Mouse (Mus musculus) erythroblast, embryonic 14.5 days (primary cell): ENCODE results near the gene Klhl24. TPM values are rescaled to one million over a fixed set of nuclear protein-coding genes. Genes with fewer than 3 reads are reported as not detected.

Experiments used
- H3K27me3 ChIP-seq: 2 replicates; pipeline ENCODE4 v1.6.1; 2012; ENCODE audit warnings: inconsistent platforms; ENCODE audit not compliant: control insufficient read depth
- H3K36me3 ChIP-seq: 2 replicates; pipeline ENCODE4 v1.6.1; 2012; ENCODE audit warnings: mild to moderate bottlenecking, inconsistent platforms; ENCODE audit not compliant: control insufficient read depth
- H3K4me1 ChIP-seq: 2 replicates; pipeline ENCODE4 v1.6.1; 2012; ENCODE audit warnings: inconsistent platforms; ENCODE audit not compliant: control insufficient read depth
- H3K4me3 ChIP-seq: replicated peaks from 2 replicates; pipeline ENCODE3; 2012; ENCODE audit warnings: moderate library complexity, mild to moderate bottlenecking, inconsistent platforms
- H3K9me3 ChIP-seq: 2 replicates; pipeline ENCODE4 v1.6.1; 2012; ENCODE audit warnings: low read length, inconsistent platforms, mixed read lengths; ENCODE audit not compliant: control insufficient read depth
- GATA1 ChIP-seq: IDR thresholded peaks from 2 replicates; pipeline ENCODE4 v1.6.1; 2012; ENCODE audit warnings: low read length, inconsistent platforms, mixed read lengths
- TAL1 ChIP-seq: IDR thresholded peaks from 3 replicates; pipeline ENCODE4 v1.6.1; 2012; ENCODE audit warnings: low read length, inconsistent platforms, mixed read lengths
- polyA plus RNA-seq: library from polyadenylated mRNA; stranded (reverse); fragments of >175 nt; gene quantifications from 2 replicates; pipeline ENCODE4 v1.2.3, GENCODE M21; 2012

The Klhl24 gene
- polyA plus RNA-seq, 1 experiment: 0.43 TPM

DNA sequence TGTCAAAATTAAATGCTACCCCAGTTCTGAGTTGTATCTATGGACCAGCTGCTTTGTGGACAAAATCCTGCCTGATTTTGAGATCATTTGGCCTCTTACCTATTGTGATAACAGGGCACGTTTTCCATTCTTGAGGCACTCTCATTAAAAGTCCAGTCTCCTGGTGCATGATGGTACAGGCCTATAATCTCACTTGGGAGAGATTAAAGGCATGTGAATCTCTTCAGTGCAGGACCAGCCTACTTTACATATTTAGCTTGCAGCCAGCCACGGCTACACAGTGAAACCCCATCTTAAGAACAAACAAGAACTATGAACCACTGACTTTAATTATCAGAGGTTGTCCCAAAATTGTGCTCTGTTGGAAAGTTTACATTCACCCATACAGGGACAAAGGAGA is 33.1 kb downstream of the Klhl24 start:
- no peaks in the 10 kb centered on the region; the same call in none of the 2 replicates for H3K36me3 ChIP-seq
- no peaks in the 10 kb centered on the region for H3K27me3 ChIP-seq
- no peaks in the 10 kb centered on the region for H3K4me1 ChIP-seq
- H3K4me3 ChIP-seq: no peak overlapping the region
- H3K9me3 ChIP-seq: no peaks in the 10 kb centered on the region
- no peak for TF ChIP-seq GATA1
- TF ChIP-seq TAL1: no peak

DNA sequence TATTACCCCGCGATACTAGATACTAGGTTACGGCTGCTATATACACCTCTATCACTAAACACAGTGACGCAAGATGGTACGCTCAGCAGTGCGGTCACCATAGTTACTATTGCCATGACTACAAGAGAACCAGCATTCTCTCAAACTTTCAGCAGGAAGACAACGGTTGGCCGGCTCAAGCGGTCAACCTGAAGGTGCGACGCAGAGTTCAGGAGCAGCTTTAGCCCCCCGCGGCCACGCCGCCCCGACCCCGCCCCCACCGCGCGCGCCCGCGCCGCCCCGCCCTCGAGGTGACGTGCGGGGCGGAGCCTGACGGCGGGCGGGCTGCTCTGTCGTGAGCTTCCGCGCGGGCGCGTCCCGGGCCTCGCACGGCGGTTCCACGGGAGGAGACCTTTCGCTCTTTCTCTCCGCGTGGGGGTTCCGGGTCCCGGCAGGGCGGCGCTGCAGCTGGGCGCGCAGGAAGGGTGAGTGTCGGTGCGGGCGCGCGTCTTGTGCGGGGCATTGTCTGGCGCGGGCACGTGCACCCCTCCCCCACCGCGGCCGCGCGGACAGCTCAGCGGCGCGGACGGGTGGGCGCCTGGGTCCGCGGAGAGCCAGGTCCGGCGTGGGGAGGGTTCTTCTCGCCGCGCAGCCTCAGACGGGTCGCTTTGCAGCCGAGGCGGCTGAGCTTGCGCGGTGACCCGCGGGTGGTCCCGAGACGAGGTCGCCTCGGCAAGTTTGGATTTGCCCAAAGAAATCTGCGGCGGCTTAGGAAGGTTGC is 43.6 kb downstream of the Klhl24 start, which contains the start of gene Yeats2:
Yeats2 (plus strand) TSS at position 292 of the 760 bp plus-strand sequence.
- H3K4me3 ChIP-seq: peak within 1 kb of the TSS; percentile 96
- TF ChIP-seq GATA1: no peak
- no peak for TF ChIP-seq TAL1
- peaks cover 30% of the 10 kb centered on the region for H3K4me1 ChIP-seq
- no peaks in the 10 kb centered on the region for H3K27me3 ChIP-seq
- no peaks in the 10 kb centered on the region for H3K9me3 ChIP-seq
- peaks cover 8% of the 10 kb centered on the region for H3K36me3 ChIP-seq

DNA sequence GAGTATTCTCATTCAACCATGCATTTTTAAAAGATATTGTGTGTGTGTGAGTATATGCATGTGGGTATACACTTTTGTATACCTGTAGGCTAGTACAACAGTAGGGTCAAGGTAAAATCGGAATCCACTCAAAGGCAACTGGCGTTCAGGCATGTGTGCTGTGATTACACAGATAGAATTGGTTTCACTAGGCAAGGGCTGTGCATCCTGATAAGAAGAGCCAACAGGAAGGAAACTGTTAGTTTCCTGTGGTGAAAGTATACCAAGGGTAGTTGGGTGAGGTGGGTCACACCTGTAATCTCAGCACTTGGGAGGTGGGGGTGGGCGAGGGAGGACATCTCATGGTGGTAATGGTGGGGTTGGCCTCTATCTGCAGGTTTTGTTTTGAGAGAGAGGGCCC is 47.2 kb downstream of the Klhl24 start:
- TF ChIP-seq GATA1: no peak
- TF ChIP-seq TAL1: no peak
- H3K9me3 ChIP-seq: no peaks in the 10 kb centered on the region
- H3K4me3 ChIP-seq: no peak overlapping the region
- peaks cover 30% of the 10 kb centered on the region for H3K4me1 ChIP-seq
- H3K36me3 ChIP-seq: peaks cover 8% of the 10 kb centered on the region
- H3K27me3 ChIP-seq: no peaks in the 10 kb centered on the region

DNA sequence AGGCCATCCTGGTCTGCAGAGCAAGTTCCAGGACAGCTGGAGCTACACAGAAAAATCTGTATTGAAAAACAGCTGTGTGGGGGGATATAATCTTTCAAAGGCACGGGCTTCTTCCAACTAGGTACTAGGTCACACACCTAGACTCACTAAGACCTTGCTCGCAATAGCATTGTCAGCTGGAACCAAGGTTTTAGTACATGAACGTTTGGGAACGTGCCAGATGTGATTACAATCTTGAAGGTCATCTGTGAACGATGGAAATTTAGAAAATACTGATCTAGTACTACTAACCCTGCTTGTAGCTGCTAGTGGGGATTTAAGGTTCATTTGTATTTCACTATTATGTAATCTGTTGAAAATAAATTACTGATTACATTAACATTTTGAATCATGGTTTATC is 54.6 kb downstream of the Klhl24 start:
- H3K36me3 ChIP-seq: peaks cover 35% of the 10 kb centered on the region
- TF ChIP-seq GATA1 (no peak), TAL1 (no peak)
- no peaks in the 10 kb centered on the region for H3K27me3 ChIP-seq
- H3K4me1 ChIP-seq: no peaks in the 10 kb centered on the region
- H3K4me3 ChIP-seq: no peak overlapping the region
- no peaks in the 10 kb centered on the region for H3K9me3 ChIP-seq

DNA sequence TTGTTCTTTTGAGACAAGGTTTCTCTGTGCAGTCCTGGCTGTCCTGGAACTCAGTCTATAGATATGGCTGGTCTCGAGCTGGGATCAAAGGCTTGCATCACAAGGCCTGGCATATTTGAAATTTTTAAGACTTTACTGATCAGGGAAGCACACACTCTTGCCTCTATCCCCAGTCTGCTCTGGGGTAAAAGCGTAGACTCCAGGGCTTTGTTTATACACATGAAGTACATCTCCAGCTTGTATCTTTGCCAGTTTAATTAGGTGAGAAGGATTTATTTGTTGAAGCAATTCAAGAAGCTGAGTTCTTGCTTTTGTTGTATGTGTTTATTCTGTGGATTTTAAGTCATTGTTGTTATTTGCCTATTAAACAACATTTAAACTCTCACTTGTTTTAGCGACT is 56.4 kb downstream of the Klhl24 start:
- Histone ChIP-seq H3K4me1 (no peaks in the 10 kb centered on the region), H3K36me3 (peaks cover 48% of the 10 kb centered on the region), H3K27me3 (no peaks in the 10 kb centered on the region), H3K4me3 (no peak overlapping the region), H3K9me3 (no peaks in the 10 kb centered on the region)
- TF ChIP-seq TAL1 (no peak), GATA1 (no peak)

DNA sequence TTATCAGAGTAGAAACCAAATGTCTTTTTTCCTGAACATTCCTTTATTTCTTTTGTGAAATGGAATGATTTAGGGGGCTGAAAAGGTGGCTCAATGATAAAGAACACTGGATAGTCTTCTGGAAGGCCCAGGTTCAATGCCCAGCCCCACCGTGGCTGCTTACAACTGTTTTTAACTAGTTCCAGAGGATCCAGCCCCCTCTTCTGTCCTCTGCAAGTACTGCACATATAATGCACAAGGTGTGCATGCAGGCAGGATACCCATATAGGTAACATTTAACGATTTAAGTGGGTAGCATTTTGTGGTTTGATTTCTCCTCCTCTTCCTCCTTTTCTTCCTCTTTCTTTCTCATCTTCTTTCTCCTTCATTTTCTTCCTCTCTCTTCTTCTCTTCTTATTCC is 62.8 kb downstream of the Klhl24 start:
- Histone ChIP-seq H3K4me3 (no peak overlapping the region), H3K36me3 (peaks cover 71% of the 10 kb centered on the region)
- TF ChIP-seq GATA1: no peak
- TF ChIP-seq TAL1: no peak

DNA sequence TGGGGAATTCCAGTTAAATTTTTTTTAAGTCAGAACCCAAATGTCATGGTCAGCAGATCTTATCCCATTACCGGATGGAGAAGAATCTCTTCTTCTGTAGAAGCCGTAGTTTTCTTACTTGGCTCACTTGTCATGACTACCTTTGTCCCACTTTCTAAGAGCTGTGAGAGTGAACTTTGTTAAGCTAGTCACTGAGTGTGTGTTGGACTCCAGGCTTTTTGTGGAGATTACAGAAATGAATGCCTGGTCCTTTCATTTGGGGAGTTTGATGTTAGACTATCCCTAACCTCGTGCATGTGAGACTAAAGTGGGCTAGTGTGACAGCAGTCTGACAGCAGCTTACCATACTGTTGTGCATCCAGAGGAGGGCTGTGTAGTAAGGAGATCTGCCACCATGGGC is 71.7 kb downstream of the Klhl24 start:
- H3K9me3 ChIP-seq: no peaks in the 10 kb centered on the region
- peaks cover 24% of the 10 kb centered on the region for H3K4me1 ChIP-seq
- TF ChIP-seq TAL1 (no peak), GATA1 (no peak)
- no peaks in the 10 kb centered on the region for H3K27me3 ChIP-seq
- H3K4me3 ChIP-seq: no peak overlapping the region
- peaks cover 58% of the 10 kb centered on the region for H3K36me3 ChIP-seq

More for the DNA sequence above, 62.8 kb downstream of the Klhl24 start:
- Histone ChIP-seq H3K9me3 (no peaks in the 10 kb centered on the region), H3K27me3 (no peaks in the 10 kb centered on the region), H3K4me1 (peaks cover 4% of the 10 kb centered on the region)

DNA sequence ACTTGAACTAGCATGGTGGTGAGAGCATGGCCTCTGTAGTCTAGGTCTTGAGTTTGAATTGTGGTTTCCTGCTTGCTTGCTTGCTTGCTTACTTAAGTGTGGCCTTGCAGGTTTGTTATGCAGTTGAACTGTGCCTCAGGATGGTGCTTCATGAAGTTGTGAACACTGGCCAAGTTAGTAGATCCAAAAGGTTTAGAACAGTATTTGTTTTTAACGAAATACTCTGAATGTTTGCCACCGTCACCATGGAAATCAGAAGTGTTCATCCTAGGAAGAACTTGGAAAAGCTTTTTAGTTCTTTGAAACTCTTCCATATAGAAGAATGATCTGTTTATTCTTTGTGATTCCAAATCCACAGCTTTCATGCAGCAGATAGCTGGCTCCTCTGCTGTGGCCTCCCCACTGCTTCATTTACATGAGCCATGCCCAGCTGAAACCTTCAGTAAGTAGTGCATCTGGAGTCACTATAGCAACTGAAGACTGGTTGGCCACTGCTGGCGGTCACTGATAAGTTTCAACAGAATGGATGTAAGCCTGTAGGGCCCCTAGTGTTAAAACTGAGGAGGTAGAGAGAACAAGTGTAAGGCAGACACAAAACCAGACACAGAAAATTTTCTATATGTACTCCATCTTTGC is 72.2 kb downstream of the Klhl24 start:
- Histone ChIP-seq H3K4me1 (peaks cover 24% of the 10 kb centered on the region), H3K27me3 (no peaks in the 10 kb centered on the region), H3K4me3 (no peak overlapping the region), H3K9me3 (no peaks in the 10 kb centered on the region), H3K36me3 (peaks cover 60% of the 10 kb centered on the region)
- TF ChIP-seq TAL1 (peak; percentile 60; the same call in 2 of the 3 replicates), GATA1 (no peak)

Other genes with a start within 250 kb of the Klhl24 start
- gene Klhl6, start 114.5 kb upstream of the Klhl24 start, polyA plus RNA-seq: not detected in 2 replicates
- gene Yeats2, start 43.5 kb downstream of the Klhl24 start, polyA plus RNA-seq: 0.20 and 0.47 TPM in 2 replicates
- 0.02 TPM in 1 of 2 replicates, not detected in the other for gene Map6d1, start 143.8 kb downstream of the Klhl24 start, polyA plus RNA-seq
- gene Parl, start 204.8 kb downstream of the Klhl24 start, polyA plus RNA-seq: 8.2 and 12.1 TPM in 2 replicates
- not detected in 2 replicates for gene Cyp2ab1, start 227.9 kb downstream of the Klhl24 start, polyA plus RNA-seq